Mouse (Mus musculus) hindbrain, embryonic 13.5 days (tissue): ENCODE measurements at regions not wholly inside any gene's neighbourhood (a gene's known extent, or its start where the extent isn't known, plus 50 kb on each side); places are given as distances from the start of the nearest gene placed in this dataset.

Experiments
- ATAC-seq: fragments of 200-750 bp; cut with Nextera tagmentation; 2 replicates; pipeline ENCODE4 v1.8.0; 2017; ENCODE audit warnings: moderate TSS enrichment; ENCODE audit not compliant: low FRiP score
- H3K27ac ChIP-seq: fragments of 300-500 bp; sonication (generic); 2 replicates; pipeline ENCODE4 v1.5.1; 2015; ENCODE audit warnings: inconsistent platforms, mild to moderate bottlenecking, moderate library complexity
- H3K27me3 ChIP-seq: fragments of 300-500 bp; sonication (generic); 2 replicates; pipeline ENCODE4 v1.6.1; 2015; ENCODE audit warnings: mild to moderate bottlenecking, inconsistent platforms
- H3K36me3 ChIP-seq: fragments of 300-500 bp; sonication (generic); 2 replicates; pipeline ENCODE4 v1.6.1; 2015; ENCODE audit warnings: mild to moderate bottlenecking, inconsistent platforms
- H3K4me1 ChIP-seq: fragments of 300-500 bp; sonication (generic); replicated peaks from 2 replicates; pipeline ENCODE4 v1.6.1; 2015; ENCODE audit warnings: inconsistent platforms
- H3K4me2 ChIP-seq: fragments of 300-500 bp; sonication (generic); 2 replicates; pipeline ENCODE4 v1.6.1; 2015; ENCODE audit warnings: inconsistent platforms, mild to moderate bottlenecking, moderate library complexity
- H3K4me3 ChIP-seq: fragments of 300-500 bp; sonication (generic); 2 replicates; pipeline ENCODE4 v1.5.1; 2015; ENCODE audit warnings: mild to moderate bottlenecking, inconsistent platforms
- H3K9ac ChIP-seq: fragments of 300-500 bp; sonication (generic); 2 replicates; pipeline ENCODE4 v1.6.1; 2015; ENCODE audit warnings: mild to moderate bottlenecking, inconsistent platforms
- H3K9me3 ChIP-seq: fragments of 300-500 bp; sonication (generic); 2 replicates; pipeline ENCODE4 v1.6.1; 2016; ENCODE audit warnings: inconsistent platforms
- WGBS: fragments of 180-500 bp; shearing (Covaris S2); methylation state at CpG from one replicate; pipeline ENCODE4 v1.1.7; 2015; 5-methylcytosine and 5-hydroxymethylcytosine counted together

GRCm38 (mm10) chr15:59174246-59174751, 285.2 kb downstream of the Gm49356 start:
- H3K9ac ChIP-seq = no peak overlapping the region
- H3K27me3 ChIP-seq = no peaks in the 10 kb centered on the region
- H3K4me3 ChIP-seq = no peak overlapping the region
- WGBS = 12% methylated on average over 7 of the region's 7 CpGs
- H3K4me1 ChIP-seq = peaks cover 7% of the 10 kb centered on the region
- no peak overlapping the region for H3K4me2 ChIP-seq
- H3K9me3 ChIP-seq = no peaks in the 10 kb centered on the region
- 0 out of 2 replicates have a peak, but pooled peaks have one; percentile 28 for ATAC-seq
- no peaks in the 10 kb centered on the region for H3K36me3 ChIP-seq
- peak overlapping the region; percentile 65 for H3K27ac ChIP-seq

- H3K9ac ChIP-seq = no peak overlapping the region
- H3K4me3 ChIP-seq = no peak overlapping the region
- no peaks in the 10 kb centered on the region for H3K9me3 ChIP-seq
- 68% methylated on average over 8 of the region's 8 CpGs for WGBS
- H3K4me1 ChIP-seq = peaks cover 7% of the 10 kb centered on the region
- no peaks in the 10 kb centered on the region for H3K27me3 ChIP-seq
- 0 out of 2 replicates have a peak, but pooled peaks have one; percentile 49 for ATAC-seq
- no peak overlapping the region for H3K4me2 ChIP-seq
- H3K36me3 ChIP-seq = no peaks in the 10 kb centered on the region
- H3K27ac ChIP-seq = no peak overlapping the region
Observed at GRCm38 (mm10) chr15:59174893-59175531, 285.9 kb downstream of the Gm49356 start.

DNA sequence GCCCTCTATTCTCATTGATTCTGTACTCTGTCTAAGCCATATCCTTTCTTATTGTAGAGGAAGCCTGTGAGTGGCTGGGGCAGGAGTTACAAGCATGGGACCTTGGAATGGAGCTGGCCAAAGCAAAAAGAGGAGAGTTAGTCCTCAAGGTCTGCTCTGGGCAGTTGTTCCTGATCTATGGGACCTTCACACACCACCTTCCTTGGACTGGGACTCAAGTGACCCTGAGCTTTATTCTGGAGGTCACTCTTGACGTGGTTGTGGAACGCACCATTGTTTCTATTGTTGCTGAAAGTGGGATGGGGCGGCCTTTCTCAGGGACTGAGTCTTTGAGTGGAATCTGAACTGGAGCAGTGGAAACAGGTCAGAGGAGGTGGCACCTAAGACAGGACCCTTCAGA, 291.0 kb downstream of the Gm49356 start:
- Histone ChIP-seq H3K4me1 (no peaks in the 10 kb centered on the region), H3K4me3 (no peak overlapping the region), H3K36me3 (no peaks in the 10 kb centered on the region), H3K9me3 (no peaks in the 10 kb centered on the region), H3K27me3 (no peaks in the 10 kb centered on the region), H3K4me2 (no peak overlapping the region), H3K9ac (no peak overlapping the region), H3K27ac (no peak overlapping the region)
- ATAC-seq = no peak
- WGBS = 74% methylated on average over 3 of the region's 3 CpGs

DNA sequence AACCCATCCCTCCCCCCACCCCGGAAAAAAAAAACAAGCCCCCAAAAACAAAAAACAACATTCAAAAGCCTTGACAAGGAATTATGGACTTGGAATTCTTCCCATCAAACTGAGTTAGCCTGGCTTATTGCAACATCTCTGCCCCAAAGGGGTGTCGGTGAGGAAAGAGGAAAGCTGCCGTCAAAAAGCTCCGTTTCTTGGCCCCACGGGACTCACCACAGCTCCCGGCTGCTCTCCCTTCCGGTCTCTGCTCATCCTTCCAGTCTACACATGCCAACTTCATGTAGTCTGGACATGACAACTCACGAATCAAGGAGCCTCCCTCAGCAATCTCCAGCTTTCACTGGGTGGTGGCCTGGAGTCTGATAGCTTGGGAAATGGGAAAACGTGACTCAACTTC, 295.4 kb downstream of the Gm49356 start:
- 81% methylated on average over 9 of the region's 9 CpGs for WGBS
- ATAC-seq = no peak
- Histone ChIP-seq H3K36me3 (no peaks in the 10 kb centered on the region), H3K4me1 (peaks cover 9% of the 10 kb centered on the region; the same call in 1 of the 2 replicates), H3K9me3 (no peaks in the 10 kb centered on the region), H3K27ac (no peak overlapping the region), H3K27me3 (no peaks in the 10 kb centered on the region), H3K9ac (no peak overlapping the region), H3K4me2 (no peak overlapping the region), H3K4me3 (no peak overlapping the region)

DNA sequence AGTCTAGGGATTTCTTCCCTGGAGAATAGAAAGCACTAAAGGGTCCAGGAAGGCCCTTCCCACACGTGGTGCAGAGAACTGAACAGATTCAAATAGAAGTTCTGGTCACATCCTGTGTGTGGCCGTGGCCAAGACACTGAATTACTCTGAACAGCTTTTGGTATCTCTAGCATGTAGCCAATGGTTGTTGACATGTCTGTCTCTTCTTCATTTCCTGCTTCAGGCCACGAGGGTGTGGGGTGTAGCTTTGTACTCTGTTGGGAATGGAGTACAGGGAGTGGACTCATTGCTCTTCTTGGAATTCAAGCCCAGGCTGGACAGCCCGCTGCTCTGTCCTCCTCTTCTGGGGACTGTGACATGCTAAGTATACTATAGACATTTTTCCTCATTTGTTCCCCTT, 298.5 kb downstream of the Gm49356 start:
- H3K4me3 ChIP-seq = no peak overlapping the region
- H3K27me3 ChIP-seq = no peaks in the 10 kb centered on the region
- H3K4me2 ChIP-seq = no peak overlapping the region
- no peak overlapping the region for H3K27ac ChIP-seq
- peaks cover 9% of the 10 kb centered on the region; the same call in 1 of the 2 replicates for H3K4me1 ChIP-seq
- no peak for ATAC-seq
- H3K9ac ChIP-seq = no peak overlapping the region
- H3K36me3 ChIP-seq = no peaks in the 10 kb centered on the region
- H3K9me3 ChIP-seq = no peaks in the 10 kb centered on the region
- 74% methylated on average over 4 of the region's 4 CpGs for WGBS

GRCm38 (mm10) chr15:59188371-59188770, 299.3 kb downstream of the Gm49356 start:
- Histone ChIP-seq H3K4me3 (no peak overlapping the region), H3K4me1 (peaks cover 9% of the 10 kb centered on the region; the same call in 1 of the 2 replicates), H3K9ac (no peak overlapping the region), H3K36me3 (no peaks in the 10 kb centered on the region), H3K9me3 (no peaks in the 10 kb centered on the region), H3K27ac (no peak overlapping the region), H3K27me3 (no peaks in the 10 kb centered on the region), H3K4me2 (no peak overlapping the region)
- peak; percentile 43; the same call in 1 of the 2 replicates for ATAC-seq
- 18% methylated on average over 4 of the region's 4 CpGs for WGBS

DNA sequence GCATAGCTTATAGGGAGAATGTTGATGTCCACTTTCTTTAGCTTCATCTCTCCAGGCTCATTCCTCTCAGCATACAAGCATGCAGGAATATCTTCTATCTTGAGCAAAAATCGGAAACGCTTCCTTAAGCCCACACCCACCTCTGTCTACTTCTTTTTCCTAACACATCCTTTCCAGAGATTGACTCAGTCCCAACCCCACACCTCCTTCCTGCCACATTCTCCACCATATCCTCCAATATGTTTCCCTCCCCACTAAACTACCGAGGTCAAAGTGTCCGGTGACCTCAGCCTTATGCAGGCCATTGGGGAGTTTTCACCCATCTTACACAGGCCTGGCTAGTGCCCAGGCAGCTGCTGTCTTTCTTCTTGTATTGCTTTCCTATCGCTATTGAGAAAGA, 301.4 kb downstream of the Gm49356 start:
- peaks cover 15% of the 10 kb centered on the region for H3K4me1 ChIP-seq
- no peak overlapping the region for H3K27ac ChIP-seq
- H3K9me3 ChIP-seq = no peaks in the 10 kb centered on the region
- no peak for ATAC-seq
- no peaks in the 10 kb centered on the region for H3K36me3 ChIP-seq
- no peaks in the 10 kb centered on the region for H3K27me3 ChIP-seq
- no peak overlapping the region for H3K4me3 ChIP-seq
- 83% methylated on average over 5 of the region's 5 CpGs for WGBS
- H3K9ac ChIP-seq = no peak overlapping the region
- H3K4me2 ChIP-seq = no peak overlapping the region

DNA sequence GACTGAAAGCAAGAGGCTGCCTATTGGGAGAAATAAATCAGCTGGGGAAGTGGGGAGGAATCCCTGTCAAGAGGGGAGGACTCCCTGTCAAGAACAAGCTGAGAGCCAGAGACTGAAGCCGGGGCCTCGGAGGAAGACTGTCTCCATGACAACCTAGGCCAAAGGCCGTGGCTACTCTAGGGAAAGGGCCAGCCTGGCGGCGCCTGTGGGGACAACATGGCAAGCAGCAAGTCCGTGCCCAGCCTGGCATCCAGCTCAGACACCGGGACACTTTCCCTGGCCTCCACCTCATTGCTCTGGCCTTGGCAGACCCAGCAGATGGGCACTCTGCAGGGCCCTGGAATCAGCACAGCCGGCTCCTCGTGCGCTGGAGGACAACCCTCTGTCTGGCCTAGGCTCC, 305.3 kb downstream of the Gm49356 start:
- Histone ChIP-seq H3K9me3 (no peaks in the 10 kb centered on the region), H3K4me1 (peaks cover 32% of the 10 kb centered on the region), H3K27ac (no peak overlapping the region), H3K9ac (no peak overlapping the region), H3K27me3 (no peaks in the 10 kb centered on the region), H3K4me2 (no peak overlapping the region), H3K36me3 (no peaks in the 10 kb centered on the region), H3K4me3 (no peak overlapping the region)
- ATAC-seq = 0 out of 2 replicates have a peak, but pooled peaks have one; percentile 25
- WGBS = 32% methylated on average over 10 of the region's 10 CpGs

DNA sequence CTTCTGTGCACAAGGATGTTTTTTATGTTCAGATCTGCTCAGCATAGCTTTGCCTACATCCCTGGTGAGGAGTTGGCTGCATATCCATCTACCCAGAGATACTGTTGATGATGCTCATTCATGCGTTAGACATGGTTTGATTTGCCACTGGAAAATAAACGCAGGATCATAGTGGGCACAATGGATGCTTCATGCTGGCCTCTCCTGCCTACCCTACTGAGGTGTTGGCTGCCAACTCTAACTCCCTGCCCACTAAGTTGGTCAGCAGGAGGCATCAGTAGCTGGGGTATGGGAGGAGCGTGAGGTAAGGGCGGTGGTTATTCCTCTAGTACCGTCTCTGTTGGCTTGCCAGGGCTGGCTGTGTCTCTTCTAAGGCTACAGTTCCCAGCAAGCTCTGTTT, 307.3 kb downstream of the Gm49356 start:
- Histone ChIP-seq H3K4me3 (no peak overlapping the region), H3K9me3 (no peaks in the 10 kb centered on the region), H3K4me1 (peaks cover 32% of the 10 kb centered on the region), H3K36me3 (no peaks in the 10 kb centered on the region), H3K27me3 (no peaks in the 10 kb centered on the region; the same call in 1 of the 2 replicates), H3K4me2 (no peak overlapping the region), H3K27ac (no peak overlapping the region), H3K9ac (no peak overlapping the region)
- ATAC-seq = no peak
- WGBS = 81% methylated on average over 5 of the region's 5 CpGs

- Histone ChIP-seq H3K4me2 (no peak overlapping the region), H3K9ac (peak overlapping the region; percentile 35; the same call in 1 of the 2 replicates), H3K27ac (peak overlapping the region; percentile 81), H3K4me3 (no peak overlapping the region), H3K9me3 (no peaks in the 10 kb centered on the region), H3K4me1 (peaks cover 32% of the 10 kb centered on the region), H3K27me3 (peaks cover 3% of the 10 kb centered on the region; the same call in 1 of the 2 replicates), H3K36me3 (no peaks in the 10 kb centered on the region)
- WGBS = 10% methylated on average over 7 of the region's 7 CpGs
- ATAC-seq = peak; percentile 59; the same call in 1 of the 2 replicates
Observed at GRCm38 (mm10) chr15:59197455-59198391, 308.6 kb downstream of the Gm49356 start.

DNA sequence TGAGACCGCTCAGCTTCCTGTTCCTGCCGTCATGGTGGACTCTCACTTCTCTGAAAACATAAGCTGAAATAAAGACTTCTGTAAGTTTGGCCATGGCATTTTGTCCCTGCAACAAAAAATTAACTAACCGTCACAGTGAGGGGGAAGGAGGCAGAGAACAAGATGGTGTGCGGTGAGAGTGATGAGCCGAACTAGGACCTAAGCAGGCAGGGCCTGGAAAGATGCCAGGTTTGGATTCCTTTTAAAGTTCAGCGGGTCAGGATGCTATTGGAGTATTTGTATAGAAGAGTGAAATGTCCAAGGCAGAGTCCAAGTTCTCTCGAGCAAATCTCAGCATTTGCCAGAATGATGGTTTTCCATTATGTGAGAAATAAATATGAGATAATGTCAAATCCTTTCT, 312.3 kb downstream of the Gm49356 start:
- Histone ChIP-seq H3K4me1 (peaks cover 24% of the 10 kb centered on the region), H3K9ac (no peak overlapping the region), H3K4me2 (no peak overlapping the region), H3K4me3 (no peak overlapping the region), H3K9me3 (no peaks in the 10 kb centered on the region), H3K27ac (no peak overlapping the region), H3K27me3 (peaks cover 3% of the 10 kb centered on the region; the same call in 1 of the 2 replicates), H3K36me3 (no peaks in the 10 kb centered on the region)
- WGBS = 81% methylated on average over 7 of the region's 7 CpGs
- no peak for ATAC-seq
